ENCODE assay signal across 16 mouse cellular contexts in the genomic region with DNA sequence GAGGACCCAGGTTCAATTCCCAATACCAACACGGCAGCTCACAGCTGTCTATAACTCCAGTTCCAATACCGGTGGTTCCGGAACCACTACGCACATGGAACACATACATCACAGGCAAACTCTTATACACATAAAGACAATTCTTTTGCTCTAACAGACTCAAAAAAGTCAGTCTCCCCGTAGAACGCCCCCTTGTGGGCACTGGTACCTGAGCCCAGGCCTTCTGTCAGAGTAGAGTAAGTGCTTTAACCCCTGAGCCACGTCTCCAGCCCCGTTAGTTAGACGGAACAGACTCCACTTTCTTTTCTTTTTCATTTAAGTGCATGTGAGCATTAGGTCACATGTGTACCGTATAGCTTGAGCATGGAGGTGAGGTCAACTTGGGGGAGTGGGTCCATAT. TPM values are rescaled to one million over a fixed set of nuclear protein-coding genes. Genes with fewer than 3 reads are reported as not detected.
DNase-seq lines count a peak whose midpoint lies in the region; ATAC-seq and TF ChIP-seq lines count a peak whose summit lies in the region.
"Had no signal": no experiment of that assay in that cellular context is flagged by ENCODE, and none has a peak within 500 bp of the region (broad histone marks: within the 10 kb centered on the region; RNA-seq: fewer than 3 reads in every experiment).

No protein-coding gene starts in this region.

- TF ChIP-seq POLR2A in testis, adult 2 months (IDR thresholded peaks at IDR 0.05; ENCODE audit: control insufficient read depth, low read depth, low read length) = no peak
- TF ChIP-seq POLR2A in small intestine, adult 2 months (IDR thresholded peaks at IDR 0.05; ENCODE audit: low read depth, low read length) = no peak

- 88% methylated on average over 10 of the region's 10 CpGs for WGBS in kidney, embryonic 14.5 days
- WGBS in small intestine, adult 2 months = 95% methylated on average over 10 of the region's 10 CpGs

- intact Hi-C loops in gastrocnemius, postnatal 36 days (cut with DNase I) = no loop called here

- no peak overlapping the region for H3K9ac ChIP-seq in kidney, embryonic 14.5 days (ENCODE audit: low read depth, low read length)
- H3K9ac ChIP-seq in ES-E14 (ENCODE audit: insufficient read depth, low read depth, low read length, poor library complexity, severe bottlenecking) = no peak overlapping the region
- H3K9ac ChIP-seq: hindbrain, embryonic 13.5 days; lung, embryonic 14.5 days; neural tube, embryonic 15.5 days had no signal

- no peaks in the 10 kb centered on the region for H3K27me3 ChIP-seq in kidney, embryonic 14.5 days (ENCODE audit: control insufficient read depth, insufficient read depth, low read length)
- H3K27me3 ChIP-seq in testis, adult 2 months (ENCODE audit: control insufficient read depth, insufficient read depth, low read length) = no peaks in the 10 kb centered on the region
- H3K27me3 ChIP-seq in small intestine, adult 2 months (ENCODE audit: control insufficient read depth, insufficient read depth, low read length) = no peaks in the 10 kb centered on the region
- H3K27me3 ChIP-seq: hindbrain, embryonic 13.5 days; megakaryocyte, embryonic 14.5 days; neural tube, embryonic 15.5 days had no signal

- no peaks in the 10 kb centered on the region for H3K4me1 ChIP-seq in kidney, embryonic 14.5 days (ENCODE audit: control insufficient read depth, insufficient read depth, low read length)
- no peaks in the 10 kb centered on the region for H3K4me1 ChIP-seq in testis, adult 2 months (ENCODE audit: control insufficient read depth, insufficient read depth, low read length)
- 0 out of 4 replicates have a peak, but pooled peaks cover 0 to 2% of the 10 kb centered on the region in 2 experiments for H3K4me1 ChIP-seq in ES-E14 (ENCODE audit: control insufficient read depth in 2 of 2, insufficient read depth in 2 of 2, low read length in 2 of 2, poor library complexity in 1 of 2)
- H3K4me1 ChIP-seq in small intestine, adult 2 months (ENCODE audit: control insufficient read depth, insufficient read depth, insufficient read length, low read length) = peaks cover 11% of the 10 kb centered on the region
- H3K4me1 ChIP-seq: hindbrain, embryonic 13.5 days; neural tube, embryonic 15.5 days had no signal

- no peak overlapping the region for H3K27ac ChIP-seq in kidney, embryonic 14.5 days (ENCODE audit: low read depth, low read length)
- H3K27ac ChIP-seq in testis, adult 2 months (ENCODE audit: control insufficient read depth, insufficient read depth, low read depth, low read length) = no peak overlapping the region
- no peak overlapping the region for H3K27ac ChIP-seq in ES-E14 (ENCODE audit: insufficient read depth, low read depth, low read length, poor library complexity, severe bottlenecking)
- no peak overlapping the region for H3K27ac ChIP-seq in small intestine, adult 2 months (ENCODE audit: insufficient read depth, low read depth, low read length)
- H3K27ac ChIP-seq: hindbrain, embryonic 13.5 days; neural tube, embryonic 15.5 days had no signal

- peaks cover 79% of the 10 kb centered on the region for H3K36me3 ChIP-seq in kidney, embryonic 14.5 days (ENCODE audit: control insufficient read depth, insufficient read depth, low read length)
- peaks cover 1% of the 10 kb centered on the region; the same call in 1 of the 2 replicates for H3K36me3 ChIP-seq in testis, adult 2 months (ENCODE audit: control insufficient read depth, insufficient read depth, low read length)
- H3K36me3 ChIP-seq in ES-E14 (ENCODE audit: control insufficient read depth, insufficient read depth, low read length, poor library complexity, severe bottlenecking) = peaks cover 41% of the 10 kb centered on the region
- peaks cover 61% of the 10 kb centered on the region for H3K36me3 ChIP-seq in small intestine, adult 2 months (ENCODE audit: control insufficient read depth, insufficient read depth, low read length)

- ATAC-seq in kidney, embryonic 14.5 days (ENCODE audit: low FRiP score, low TSS enrichment) = no peak
- ATAC-seq: forebrain, embryonic 14.5 days had no signal

- in situ Hi-C loops in ES-E14 (cut with MboI; ENCODE audit: low sequenced_read_pairs in 2 of 2, unreplicated experiment in 2 of 2) = no loop called here

- TF ChIP-seq CTCF in testis, adult 2 months (IDR thresholded peaks at IDR 0.05; ENCODE audit: control insufficient read depth, insufficient read depth, insufficient replicate concordance, low read depth, low read length) = no peak
- TF ChIP-seq CTCF in small intestine, adult 2 months (IDR thresholded peaks at IDR 0.05; ENCODE audit: extremely low read depth, insufficient read length, insufficient replicate concordance, low read depth, low read length) = peak; percentile 26; the same call in 1 of the 2 replicates

- DNase-seq in kidney, postnatal 10 days = peak; percentile 18
- no peak for DNase-seq in testis, postnatal 14 days (ENCODE audit: low spot score)
- DNase-seq in ES-E14 (ENCODE audit: low read depth, low spot score) = peak; percentile 27
- no peak for DNase-seq in urinary bladder, postnatal 4 days (ENCODE audit: low spot score in 2 of 2)
- DNase-seq in gastrocnemius, postnatal 36 days = no peak
- DNase-seq: cerebellum, adult 9-11 months; heart, postnatal 10 days; kidney, adult 9 months; lung, embryonic 14.5 days had no signal

- H3K9me3 ChIP-seq in kidney, embryonic 14.5 days (ENCODE audit: control insufficient read depth, low read length) = no peaks in the 10 kb centered on the region
- H3K9me3 ChIP-seq in ES-E14 (ENCODE audit: control insufficient read depth, insufficient read depth, low read depth, low read length) = no peaks in the 10 kb centered on the region
- H3K9me3 ChIP-seq: hindbrain, embryonic 13.5 days; megakaryocyte, embryonic 14.5 days; neural tube, embryonic 15.5 days had no signal

- H3K4me3 ChIP-seq in kidney, embryonic 14.5 days (ENCODE audit: low read length) = no peak overlapping the region
- H3K4me3 ChIP-seq in testis, adult 2 months (ENCODE audit: control insufficient read depth, low read depth, low read length) = peak overlapping the region; percentile 8
- no peak overlapping the region for H3K4me3 ChIP-seq in ES-E14 (ENCODE audit: insufficient read depth in 1 of 2, low read depth in 1 of 2, low read length in 2 of 2, poor library complexity in 1 of 2, severe bottlenecking in 1 of 2)
- no peak overlapping the region for H3K4me3 ChIP-seq in small intestine, adult 2 months (ENCODE audit: low read depth, low read length)
- H3K4me3 ChIP-seq: hindbrain, embryonic 13.5 days; megakaryocyte, embryonic 14.5 days; neural tube, embryonic 15.5 days had no signal

- no peak overlapping the region for H3K4me2 ChIP-seq in kidney, embryonic 14.5 days (replicated peaks; ENCODE audit: low read depth, low read length)
- H3K4me2 ChIP-seq: hindbrain, embryonic 13.5 days; lung, embryonic 14.5 days; neural tube, embryonic 15.5 days had no signal

TF ChIP-seq in ES-E14, 5 proteins besides CTCF, POLR2A, EP300 and RAD21:
- TF ChIP-seq CHD2 (IDR thresholded peaks at IDR 0.05; ENCODE audit: low read depth, low read length) (no peak), ZC3H11A (IDR thresholded peaks at IDR 0.05; ENCODE audit: borderline replicate concordance, low read depth, low read length) (no peak), HCFC1 (IDR thresholded peaks at IDR 0.05; ENCODE audit: borderline replicate concordance, insufficient read depth, low read length) (no peak), ZNF384 (IDR thresholded peaks at IDR 0.05; ENCODE audit: low read depth, low read length) (no peak), MAFK (IDR thresholded peaks at IDR 0.05; ENCODE audit: insufficient read depth, low read depth, low read length) (no peak)

RNA-seq across cellular contexts. Expression of a gene that starts 11.8 kb away (rescaled TPM):
- polyA plus RNA-seq in kidney, embryonic 14.5 days (2014; fragmentation: Nextera tagmentation; extraction: Ambion mirVana) = 149 and 162 TPM in 2 replicates
- 21.6 and 25.7 TPM in 2 replicates for polyA plus RNA-seq in testis, adult 2 months (2012; rRNA removed)
- 48.2 and 54.2 TPM in 2 replicates for total RNA-seq in ES-E14 (2012; rRNA removed)
- polyA plus RNA-seq in small intestine, adult 2 months (2012; rRNA removed) = 23.0 and 45.9 TPM in 2 replicates
- total RNA-seq in gastrocnemius, postnatal 36 days (2021) = 10 to 100 TPM; 37.3 to 39.9 TPM

RNA-seq across cellular contexts. Expression of a gene that starts 49.9 kb away (rescaled TPM):
- polyA plus RNA-seq in kidney, embryonic 14.5 days (2014; fragmentation: Nextera tagmentation; extraction: Ambion mirVana) = 48.9 and 74.7 TPM in 2 replicates
- polyA plus RNA-seq in testis, adult 2 months (2012; rRNA removed) = 5.4 and 6.3 TPM in 2 replicates
- total RNA-seq in ES-E14 (2012; rRNA removed) = 125 and 147 TPM in 2 replicates
- 1.6 and 2.7 TPM in 2 replicates for polyA plus RNA-seq in small intestine, adult 2 months (2012; rRNA removed)
- 10 to 100 TPM; 29.9 to 32.7 TPM for total RNA-seq in gastrocnemius, postnatal 36 days (2021)

Comparison
In these comparisons a context has a peak if more than half of its experiments do, and no peak if none do; other contexts are left out.
1. DNase-seq: peak in kidney, postnatal 10 days (single experiment) and ES-E14 (single experiment); none in testis, postnatal 14 days (single experiment), urinary bladder, postnatal 4 days (0 of 2) and gastrocnemius, postnatal 36 days (0 of 2).